Mouse (Mus musculus) right cerebral cortex, postnatal 10 days (tissue): ENCODE results near the gene Slc4a7.

Experiments used
- DNase-seq, 2 experiments: peaks; one replicate each; pipeline ENCODE4 v3.0.0; 2021; ENCODE audit warnings: low spot score in 2 of 2

Slc4a7 gene

GRCm38 (mm10) chr14:14701710-14702329, at the start of gene Slc4a7:
Slc4a7 (plus strand) TSS chr14:14702279.
- no peak for DNase-seq

GRCm38 (mm10) chr14:14670597-14670996, 31.5 kb upstream of the Slc4a7 start:
- DNase-seq: no peak

GRCm38 (mm10) chr14:14681611-14682010, 20.5 kb upstream of the Slc4a7 start:
- DNase-seq: no peak

GRCm38 (mm10) chr14:14684771-14685170, 17.3 kb upstream of the Slc4a7 start:
- no peak for DNase-seq

GRCm38 (mm10) chr14:14686101-14686551, 16.0 kb upstream of the Slc4a7 start:
- DNase-seq: no peak

GRCm38 (mm10) chr14:14687258-14687890, 14.7 kb upstream of the Slc4a7 start:
- no peak for DNase-seq

GRCm38 (mm10) chr14:14702399-14703345, 593 bp downstream of the Slc4a7 start:
- DNase-seq: peak; percentile 94 to 96

- DNase-seq: peak; percentile 52 to 57
Observed at GRCm38 (mm10) chr14:14703346-14703871, 1.3 kb downstream of the Slc4a7 start.

- DNase-seq: no peak
Observed at GRCm38 (mm10) chr14:14704651-14705050, 2.6 kb downstream of the Slc4a7 start.

GRCm38 (mm10) chr14:14705126-14705525, 3.0 kb downstream of the Slc4a7 start:
- no peak for DNase-seq

- no peak for DNase-seq
Observed at GRCm38 (mm10) chr14:14706381-14706780, 4.3 kb downstream of the Slc4a7 start.

GRCm38 (mm10) chr14:14707061-14707460, 5.0 kb downstream of the Slc4a7 start:
- DNase-seq: no peak

- DNase-seq: no peak
Observed at GRCm38 (mm10) chr14:14709021-14709420, 6.9 kb downstream of the Slc4a7 start.

GRCm38 (mm10) chr14:14714130-14714529, 12.1 kb downstream of the Slc4a7 start:
- peak; percentile 56 to 70 for DNase-seq

- no peak for DNase-seq
Observed at GRCm38 (mm10) chr14:14715794-14716193, 13.7 kb downstream of the Slc4a7 start.

GRCm38 (mm10) chr14:14716843-14717242, 14.8 kb downstream of the Slc4a7 start:
- no peak for DNase-seq

GRCm38 (mm10) chr14:14718556-14718955, 16.5 kb downstream of the Slc4a7 start:
- no peak for DNase-seq

- no peak for DNase-seq
Observed at GRCm38 (mm10) chr14:14781169-14781568, 79.1 kb downstream of the Slc4a7 start.

- no peak for DNase-seq
Observed at GRCm38 (mm10) chr14:14784223-14784622, 82.1 kb downstream of the Slc4a7 start.

GRCm38 (mm10) chr14:14786979-14787378, 84.9 kb downstream of the Slc4a7 start:
- DNase-seq: no peak

GRCm38 (mm10) chr14:14789840-14790470, 87.9 kb downstream of the Slc4a7 start:
- DNase-seq: no peak

- DNase-seq: no peak
Observed at GRCm38 (mm10) chr14:14799861-14800260, 97.8 kb downstream of the Slc4a7 start.
